Mouse (Mus musculus): ENCODE measurements around the gene Ugt1a1. TPM values are rescaled to one million over a fixed set of nuclear protein-coding genes. Genes with fewer than 3 reads are reported as not detected.

Ugt1a1 gene
- polyA plus RNA-seq, 1 experiment from 2014 or later, result not detected

- no peak overlapping the region for H3K4me3 ChIP-seq (ENCODE audit: low read depth, low read length)
- no peak overlapping the region for H3K4me2 ChIP-seq (ENCODE audit: low read depth, low read length)
- ATAC-seq (replicated peaks; ENCODE audit: insufficient number of reproducible peaks, low FRiP score, low TSS enrichment, low read depth) (no peak), DNase-seq (ENCODE audit: low spot score) (no peak)
- peaks cover 83% of the 10 kb centered on the region for H3K36me3 ChIP-seq (replicated peaks; ENCODE audit: control insufficient read depth, insufficient read depth, low read depth, low read length)
- H3K9ac ChIP-seq (replicated peaks; ENCODE audit: low read length), result no peak overlapping the region
- no peak overlapping the region for H3K27ac ChIP-seq (replicated peaks; ENCODE audit: low read depth, low read length)
- peaks cover 16% of the 10 kb centered on the region for H3K9me3 ChIP-seq (replicated peaks; ENCODE audit: control insufficient read depth, low read length)
- 75% methylated on average over 6 of the region's 6 CpGs for WGBS
- H3K27me3 ChIP-seq (ENCODE audit: control insufficient read depth, insufficient read depth, low read length), result no peaks in the 10 kb centered on the region
- H3K4me1 ChIP-seq (ENCODE audit: control insufficient read depth, insufficient read depth, low read length), result no peaks in the 10 kb centered on the region
Measured at GRCm38 (mm10) chr1:88262961-88263360, 51.2 kb downstream of the Ugt1a1 start.

DNA sequence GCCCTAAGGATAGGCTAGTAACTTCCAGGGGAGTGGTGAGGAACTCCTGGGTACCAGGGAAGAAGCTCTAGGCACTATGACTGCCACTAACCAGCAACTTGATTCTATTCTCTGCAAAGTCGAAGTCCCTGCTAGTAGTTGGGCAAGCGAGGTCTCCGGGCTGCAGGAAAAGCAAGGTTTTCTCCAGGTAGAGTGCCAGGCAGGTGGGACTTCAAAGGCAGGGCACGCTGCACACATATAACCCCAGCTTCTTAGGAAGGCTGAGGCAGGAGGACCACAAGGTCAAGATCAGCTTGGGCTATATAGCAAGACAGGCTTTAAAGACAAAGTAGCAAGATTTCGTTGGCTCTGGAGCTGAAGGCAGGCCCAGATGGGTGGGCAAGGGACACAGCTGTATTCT is 52.0 kb downstream of the Ugt1a1 start:
- DNase-seq (ENCODE audit: low spot score) (no peak), ATAC-seq (replicated peaks; ENCODE audit: insufficient number of reproducible peaks, low FRiP score, low TSS enrichment, low read depth) (no peak)
- H3K27me3 ChIP-seq (ENCODE audit: control insufficient read depth, insufficient read depth, low read length), result no peaks in the 10 kb centered on the region
- H3K27ac ChIP-seq (replicated peaks; ENCODE audit: low read depth, low read length), result no peak overlapping the region
- H3K36me3 ChIP-seq (replicated peaks; ENCODE audit: control insufficient read depth, insufficient read depth, low read depth, low read length), result peaks cover 91% of the 10 kb centered on the region
- 89% methylated on average over 5 of the region's 5 CpGs for WGBS
- no peak overlapping the region for H3K4me3 ChIP-seq (ENCODE audit: low read depth, low read length)
- no peaks in the 10 kb centered on the region for H3K4me1 ChIP-seq (ENCODE audit: control insufficient read depth, insufficient read depth, low read length)
- no peak overlapping the region for H3K4me2 ChIP-seq (ENCODE audit: low read depth, low read length)
- no peak overlapping the region for H3K9ac ChIP-seq (replicated peaks; ENCODE audit: low read length)
- H3K9me3 ChIP-seq (replicated peaks; ENCODE audit: control insufficient read depth, low read length), result peaks cover 9% of the 10 kb centered on the region

DNA sequence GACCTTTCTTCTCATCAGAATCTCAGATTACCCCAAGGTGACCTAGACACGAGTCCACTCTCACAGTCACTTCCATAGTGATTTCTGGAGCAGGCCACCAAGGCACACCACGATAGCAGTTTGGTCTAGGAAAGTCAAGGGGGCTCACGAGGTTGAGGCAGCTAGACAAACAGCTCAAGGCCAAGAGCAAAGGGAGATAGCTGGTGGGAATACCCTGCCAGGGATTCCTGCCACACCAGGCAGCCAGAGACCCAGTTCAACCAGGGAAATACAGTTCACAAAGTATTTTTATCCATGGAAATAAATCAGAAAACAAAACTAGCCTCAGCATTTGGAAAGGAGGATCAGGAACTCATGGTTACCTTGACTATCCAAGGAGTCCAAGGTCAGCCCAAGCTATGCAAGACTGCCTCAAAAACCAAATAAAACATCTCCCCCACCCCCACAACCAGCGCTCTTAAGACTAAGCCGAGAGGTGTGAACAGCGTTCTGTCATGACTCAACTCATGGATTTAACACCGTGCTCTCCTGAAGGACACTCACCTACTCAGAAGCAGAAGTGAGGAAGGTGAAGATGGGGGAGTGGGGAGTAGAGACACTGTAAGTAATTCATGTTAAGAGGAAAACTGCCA is 52.6 kb downstream of the Ugt1a1 start:
- H3K27me3 ChIP-seq (ENCODE audit: control insufficient read depth, insufficient read depth, low read length), result no peaks in the 10 kb centered on the region
- DNase-seq (ENCODE audit: low spot score) (no peak), ATAC-seq (replicated peaks; ENCODE audit: insufficient number of reproducible peaks, low FRiP score, low TSS enrichment, low read depth) (no peak)
- no peak overlapping the region for H3K4me2 ChIP-seq (ENCODE audit: low read depth, low read length)
- no peaks in the 10 kb centered on the region for H3K4me1 ChIP-seq (ENCODE audit: control insufficient read depth, insufficient read depth, low read length)
- H3K27ac ChIP-seq (replicated peaks; ENCODE audit: low read depth, low read length), result no peak overlapping the region
- H3K36me3 ChIP-seq (replicated peaks; ENCODE audit: control insufficient read depth, insufficient read depth, low read depth, low read length), result peaks cover 97% of the 10 kb centered on the region
- H3K9me3 ChIP-seq (replicated peaks; ENCODE audit: control insufficient read depth, low read length), result peaks cover 4% of the 10 kb centered on the region
- no peak overlapping the region for H3K4me3 ChIP-seq (ENCODE audit: low read depth, low read length)
- H3K9ac ChIP-seq (replicated peaks; ENCODE audit: low read length), result no peak overlapping the region
- 88% methylated on average over 7 of the region's 7 CpGs for WGBS

DNA sequence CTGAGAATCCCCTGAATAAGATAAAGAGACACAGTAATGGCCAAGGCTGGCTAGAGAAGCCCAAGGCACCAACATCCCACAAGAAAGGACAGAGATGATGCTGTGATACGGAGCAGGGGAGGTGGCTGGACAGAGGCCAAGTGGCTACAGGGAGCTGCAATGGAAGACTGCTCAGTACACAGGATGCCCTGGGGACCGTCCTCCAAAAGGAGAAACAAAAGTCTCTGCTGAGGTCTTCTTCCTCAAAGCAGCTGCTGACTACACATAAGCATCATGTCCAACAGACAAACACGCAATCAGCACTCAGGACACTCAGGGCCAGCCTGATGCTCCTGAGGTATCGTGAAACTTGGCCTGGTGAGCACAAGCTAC is 53.1 kb downstream of the Ugt1a1 start:
- H3K36me3 ChIP-seq (replicated peaks; ENCODE audit: control insufficient read depth, insufficient read depth, low read depth, low read length), result peaks cover 97% of the 10 kb centered on the region
- H3K27me3 ChIP-seq (ENCODE audit: control insufficient read depth, insufficient read depth, low read length), result no peaks in the 10 kb centered on the region
- H3K4me1 ChIP-seq (ENCODE audit: control insufficient read depth, insufficient read depth, low read length), result no peaks in the 10 kb centered on the region
- H3K9me3 ChIP-seq (replicated peaks; ENCODE audit: control insufficient read depth, low read length), result peaks cover 3% of the 10 kb centered on the region; the same call in 1 of the 2 replicates
- H3K9ac ChIP-seq (replicated peaks; ENCODE audit: low read length), result no peak overlapping the region
- DNase-seq (ENCODE audit: low spot score) (no peak), ATAC-seq (replicated peaks; ENCODE audit: insufficient number of reproducible peaks, low FRiP score, low TSS enrichment, low read depth) (no peak)
- H3K27ac ChIP-seq (replicated peaks; ENCODE audit: low read depth, low read length), result no peak overlapping the region
- 76% methylated on average over 4 of the region's 4 CpGs for WGBS
- H3K4me2 ChIP-seq (ENCODE audit: low read depth, low read length), result no peak overlapping the region
- H3K4me3 ChIP-seq (ENCODE audit: low read depth, low read length), result no peak overlapping the region

GRCm38 (mm10) chr1:88266123-88266522 is 54.4 kb downstream of the Ugt1a1 start:
- H3K9ac ChIP-seq (replicated peaks; ENCODE audit: low read length), result no peak overlapping the region
- H3K4me1 ChIP-seq (ENCODE audit: control insufficient read depth, insufficient read depth, low read length), result no peaks in the 10 kb centered on the region
- no peak overlapping the region for H3K4me3 ChIP-seq (ENCODE audit: low read depth, low read length)
- 90% methylated on average over 13 of the region's 13 CpGs for WGBS
- H3K4me2 ChIP-seq (ENCODE audit: low read depth, low read length), result no peak overlapping the region
- H3K27ac ChIP-seq (replicated peaks; ENCODE audit: low read depth, low read length), result no peak overlapping the region
- H3K36me3 ChIP-seq (replicated peaks; ENCODE audit: control insufficient read depth, insufficient read depth, low read depth, low read length), result peaks cover 88% of the 10 kb centered on the region
- H3K9me3 ChIP-seq (replicated peaks; ENCODE audit: control insufficient read depth, low read length), result no peaks in the 10 kb centered on the region; the same call in 1 of the 2 replicates
- DNase-seq (ENCODE audit: low spot score), result no peak
- ATAC-seq (replicated peaks; ENCODE audit: insufficient number of reproducible peaks, low FRiP score, low TSS enrichment, low read depth), result no peak
- no peaks in the 10 kb centered on the region for H3K27me3 ChIP-seq (ENCODE audit: control insufficient read depth, insufficient read depth, low read length)

DNA sequence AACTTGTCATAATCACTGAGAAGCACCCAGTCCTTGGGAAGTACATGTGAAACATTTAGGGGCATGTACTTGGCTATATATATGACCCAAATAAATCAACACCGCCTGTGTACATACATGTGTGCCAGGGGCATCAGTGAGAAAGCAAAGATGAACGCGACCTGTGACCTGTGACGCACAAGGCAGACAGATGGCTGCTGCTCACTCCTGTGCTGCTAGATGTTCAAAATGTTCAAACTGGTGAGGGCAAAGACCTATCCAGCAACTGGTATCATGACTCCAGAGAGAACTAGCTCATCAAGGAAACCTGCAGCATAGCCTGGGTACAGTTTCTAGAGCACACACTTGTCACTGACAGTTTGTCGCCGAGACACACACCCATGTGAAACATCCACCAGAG is 55.7 kb downstream of the Ugt1a1 start:
- no peak for DNase-seq (ENCODE audit: low spot score)
- H3K4me3 ChIP-seq (ENCODE audit: low read depth, low read length), result no peak overlapping the region
- no peaks in the 10 kb centered on the region for H3K4me1 ChIP-seq (ENCODE audit: control insufficient read depth, insufficient read depth, low read length)
- 93% methylated on average over 6 of the region's 6 CpGs for WGBS
- H3K4me2 ChIP-seq (ENCODE audit: low read depth, low read length), result no peak overlapping the region
- H3K27me3 ChIP-seq (ENCODE audit: control insufficient read depth, insufficient read depth, low read length), result no peaks in the 10 kb centered on the region
- H3K9me3 ChIP-seq (replicated peaks; ENCODE audit: control insufficient read depth, low read length), result no peaks in the 10 kb centered on the region; the same call in 1 of the 2 replicates
- no peak; the same call in 1 of the 2 replicates for ATAC-seq (replicated peaks; ENCODE audit: insufficient number of reproducible peaks, low FRiP score, low TSS enrichment, low read depth)
- no peak overlapping the region for H3K9ac ChIP-seq (replicated peaks; ENCODE audit: low read length)
- peaks cover 84% of the 10 kb centered on the region for H3K36me3 ChIP-seq (replicated peaks; ENCODE audit: control insufficient read depth, insufficient read depth, low read depth, low read length)
- H3K27ac ChIP-seq (replicated peaks; ENCODE audit: low read depth, low read length), result no peak overlapping the region

GRCm38 (mm10) chr1:88268070-88268469 is 56.3 kb downstream of the Ugt1a1 start:
- no peak overlapping the region for H3K27ac ChIP-seq (replicated peaks; ENCODE audit: low read depth, low read length)
- DNase-seq (ENCODE audit: low spot score) (no peak), ATAC-seq (replicated peaks; ENCODE audit: insufficient number of reproducible peaks, low FRiP score, low TSS enrichment, low read depth) (no peak)
- no peak overlapping the region for H3K4me3 ChIP-seq (ENCODE audit: low read depth, low read length)
- H3K36me3 ChIP-seq (replicated peaks; ENCODE audit: control insufficient read depth, insufficient read depth, low read depth, low read length), result peaks cover 82% of the 10 kb centered on the region
- H3K4me2 ChIP-seq (ENCODE audit: low read depth, low read length), result no peak overlapping the region
- WGBS, result 85% methylated on average over 6 of the region's 6 CpGs
- no peaks in the 10 kb centered on the region for H3K4me1 ChIP-seq (ENCODE audit: control insufficient read depth, insufficient read depth, low read length)
- no peaks in the 10 kb centered on the region for H3K27me3 ChIP-seq (ENCODE audit: control insufficient read depth, insufficient read depth, low read length)
- H3K9me3 ChIP-seq (replicated peaks; ENCODE audit: control insufficient read depth, low read length), result no peaks in the 10 kb centered on the region; the same call in 1 of the 2 replicates
- no peak overlapping the region for H3K9ac ChIP-seq (replicated peaks; ENCODE audit: low read length)

Measured in embryonic facial prominence, embryonic 11.5 days (tissue).